Mouse (Mus musculus) myocyte (in vitro differentiated cells): ENCODE data around the gene Inha. TPM values are rescaled to one million over a fixed set of nuclear protein-coding genes. Genes with fewer than 3 reads are reported as not detected.

ENCODE experiments used
- H3K27me3 ChIP-seq: one replicate; pipeline ENCODE4 v1.6.1; 2011; ENCODE audit not compliant: control insufficient read depth, insufficient read depth, insufficient read length
- H3K36me3 ChIP-seq: one replicate; pipeline ENCODE4 v1.6.1; 2011; ENCODE audit not compliant: control insufficient read depth, insufficient read depth
- H3K4me2 ChIP-seq: one replicate; pipeline ENCODE4 v1.6.1; 2011; ENCODE audit warnings: low read depth, control low read depth
- H3K4me3 ChIP-seq: one replicate; pipeline ENCODE4 v1.5.1; 2011; ENCODE audit warnings: mild to moderate bottlenecking, control low read depth, moderate library complexity
- H3K79me2 ChIP-seq: one replicate; pipeline ENCODE4 v1.6.1; 2011; ENCODE audit not compliant: control insufficient read depth, insufficient read depth
- H3ac ChIP-seq: one replicate; pipeline ENCODE4 v1.6.1; 2011; ENCODE audit not compliant: control insufficient read depth, insufficient read length
- CEBPB ChIP-seq: IDR thresholded peaks from 2 replicates; pipeline ENCODE4 v1.6.1; 2011; ENCODE audit warnings: mild to moderate bottlenecking, moderate library complexity; ENCODE audit not compliant: poor library complexity, insufficient read depth, severe bottlenecking
- E2F4 ChIP-seq: IDR thresholded peaks from one replicate; pipeline ENCODE4 v1.6.1; 2011; ENCODE audit warnings: mild to moderate bottlenecking, control low read depth, moderate library complexity; ENCODE audit not compliant: insufficient read depth
- MAX ChIP-seq: IDR thresholded peaks from one replicate; pipeline ENCODE4 v1.6.1; 2011; ENCODE audit warnings: low read depth, mild to moderate bottlenecking, control low read depth
- MYOD1 ChIP-seq, 3 experiments: IDR thresholded peaks; one replicate each; pipeline ENCODE4 v1.6.1; 2011; ENCODE audit warnings: control low read depth in 2 of 3, low read depth in 2 of 3, mild to moderate bottlenecking in 2 of 3, moderate library complexity in 1 of 3; ENCODE audit not compliant: insufficient read length in 2 of 3, control insufficient read depth in 1 of 3
- MYOG ChIP-seq, 3 experiments: IDR thresholded peaks; one replicate each; pipeline ENCODE4 v1.6.1; 2011; ENCODE audit warnings: control low read depth in 2 of 3, low read depth in 2 of 3, mild to moderate bottlenecking in 2 of 3; ENCODE audit not compliant: insufficient read length in 2 of 3, control insufficient read depth in 1 of 3, insufficient read depth in 1 of 3
- POLR2A ChIP-seq: IDR thresholded peaks from one replicate; pipeline ENCODE4 v1.6.1; 2011; ENCODE audit warnings: low read depth, mild to moderate bottlenecking, control low read depth, moderate library complexity; ENCODE audit not compliant: insufficient read length
- POLR2AphosphoS2 ChIP-seq: IDR thresholded peaks from one replicate; pipeline ENCODE4 v1.6.1; 2011; ENCODE audit warnings: low read depth, control low read depth; ENCODE audit not compliant: insufficient read length
- REST ChIP-seq: IDR thresholded peaks from one replicate; pipeline ENCODE4 v1.6.1; 2011; ENCODE audit warnings: mild to moderate bottlenecking, control low read depth, moderate library complexity; ENCODE audit not compliant: insufficient read depth, insufficient read length
- SRF ChIP-seq: IDR thresholded peaks from one replicate; pipeline ENCODE4 v1.6.1; 2011; ENCODE audit warnings: low read depth; ENCODE audit not compliant: control insufficient read depth, insufficient read length
- TCF12 ChIP-seq: IDR thresholded peaks from one replicate; pipeline ENCODE4 v1.6.1; 2011; ENCODE audit warnings: mild to moderate bottlenecking, control low read depth; ENCODE audit not compliant: poor library complexity, insufficient read depth, severe bottlenecking
- TCF3 ChIP-seq: IDR thresholded peaks from one replicate; pipeline ENCODE4 v1.6.1; 2011; ENCODE audit warnings: low read depth, control low read depth; ENCODE audit not compliant: insufficient read length
- USF1 ChIP-seq: IDR thresholded peaks from one replicate; pipeline ENCODE4 v1.6.1; 2011; ENCODE audit warnings: low read depth, mild to moderate bottlenecking, control low read depth, moderate library complexity
- polyA plus RNA-seq: library from polyadenylated mRNA; unstranded; fragments of >200 nt; fragmentation: generic; extraction: Trizol; gene quantifications from one replicate; pipeline ENCODE4 v1.2.1, GENCODE M21; 2012; ENCODE audit warnings: missing spikeins

The Inha gene
- polyA plus RNA-seq, result 4.7 TPM

DNA sequence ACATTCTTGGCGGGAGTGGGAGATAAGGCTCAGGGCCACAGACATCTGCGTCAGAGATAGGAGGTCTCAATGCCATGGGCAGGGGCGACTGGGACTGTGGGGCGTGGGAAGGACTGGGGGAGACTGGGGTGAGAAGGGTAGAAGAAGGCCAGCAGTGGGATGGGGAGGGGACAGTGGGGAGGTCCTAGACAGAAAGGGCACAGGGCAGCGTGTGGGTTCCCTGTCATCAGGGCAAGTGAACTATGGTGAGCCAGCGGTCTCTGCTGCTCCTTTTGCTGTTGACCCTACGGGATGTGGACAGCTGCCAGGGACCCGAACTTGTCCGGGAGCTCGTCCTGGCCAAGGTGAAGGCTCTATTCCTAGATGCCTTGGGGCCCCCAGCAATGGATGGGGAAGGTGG lies at the start of gene Inha:
TSS of gene Inha (plus strand) at position 72 of the 400 bp plus-strand sequence.
- peak within 1 kb of the TSS; percentile 76 for H3K4me2 ChIP-seq
- H3ac ChIP-seq, result peak within 1 kb of the TSS; percentile 95
- H3K36me3 ChIP-seq, result no peaks in the 10 kb centered on the region
- H3K79me2 ChIP-seq, result no peaks in the 10 kb centered on the region
- peaks cover 5% of the 10 kb centered on the region for H3K27me3 ChIP-seq
- peak within 1 kb of the TSS; percentile 39 for H3K4me3 ChIP-seq
- TF ChIP-seq POLR2A, result no peak
- no peak for TF ChIP-seq CEBPB
- no peak for TF ChIP-seq MAX
- no peak for TF ChIP-seq MYOG (IDR thresholded peaks at IDR 0.05; ENCODE audit: control insufficient read depth in 1 of 3, insufficient read depth in 1 of 3, insufficient read length in 2 of 3, low read depth in 2 of 3)
- no peak for TF ChIP-seq POLR2AphosphoS2
- TF ChIP-seq MYOD1 (IDR thresholded peaks at IDR 0.05; ENCODE audit: control insufficient read depth in 1 of 3, insufficient read length in 2 of 3, low read depth in 2 of 3), result no peak

DNA sequence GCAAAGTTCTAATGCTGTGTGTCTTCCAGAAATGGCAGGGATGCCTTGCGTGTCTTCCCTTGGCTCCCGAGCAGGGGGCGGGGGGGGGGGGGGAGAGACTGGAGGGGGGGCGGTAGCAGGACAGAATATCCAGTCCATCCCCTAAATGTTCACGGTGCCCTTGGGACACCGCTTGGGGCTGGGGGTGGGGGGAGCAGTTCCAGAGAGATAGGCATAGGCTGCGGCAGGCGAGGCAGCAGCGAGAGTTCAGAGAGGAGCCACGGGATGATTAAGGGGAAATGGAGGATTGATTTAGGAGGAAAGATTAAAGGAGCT lies 49.2 kb upstream of the Inha start:
- Histone ChIP-seq H3ac (no peak overlapping the region), H3K79me2 (no peaks in the 10 kb centered on the region), H3K27me3 (no peaks in the 10 kb centered on the region), H3K36me3 (no peaks in the 10 kb centered on the region), H3K4me3 (peak overlapping the region; percentile 12), H3K4me2 (peak overlapping the region; percentile 64)
- TF ChIP-seq TCF12 (no peak), MYOG (IDR thresholded peaks at IDR 0.05; ENCODE audit: control insufficient read depth in 1 of 3, insufficient read depth in 1 of 3, insufficient read length in 2 of 3, low read depth in 2 of 3) (no peak), TCF3 (no peak), MAX (no peak), REST (no peak), E2F4 (no peak), SRF (no peak), POLR2A (no peak), CEBPB (no peak)

DNA sequence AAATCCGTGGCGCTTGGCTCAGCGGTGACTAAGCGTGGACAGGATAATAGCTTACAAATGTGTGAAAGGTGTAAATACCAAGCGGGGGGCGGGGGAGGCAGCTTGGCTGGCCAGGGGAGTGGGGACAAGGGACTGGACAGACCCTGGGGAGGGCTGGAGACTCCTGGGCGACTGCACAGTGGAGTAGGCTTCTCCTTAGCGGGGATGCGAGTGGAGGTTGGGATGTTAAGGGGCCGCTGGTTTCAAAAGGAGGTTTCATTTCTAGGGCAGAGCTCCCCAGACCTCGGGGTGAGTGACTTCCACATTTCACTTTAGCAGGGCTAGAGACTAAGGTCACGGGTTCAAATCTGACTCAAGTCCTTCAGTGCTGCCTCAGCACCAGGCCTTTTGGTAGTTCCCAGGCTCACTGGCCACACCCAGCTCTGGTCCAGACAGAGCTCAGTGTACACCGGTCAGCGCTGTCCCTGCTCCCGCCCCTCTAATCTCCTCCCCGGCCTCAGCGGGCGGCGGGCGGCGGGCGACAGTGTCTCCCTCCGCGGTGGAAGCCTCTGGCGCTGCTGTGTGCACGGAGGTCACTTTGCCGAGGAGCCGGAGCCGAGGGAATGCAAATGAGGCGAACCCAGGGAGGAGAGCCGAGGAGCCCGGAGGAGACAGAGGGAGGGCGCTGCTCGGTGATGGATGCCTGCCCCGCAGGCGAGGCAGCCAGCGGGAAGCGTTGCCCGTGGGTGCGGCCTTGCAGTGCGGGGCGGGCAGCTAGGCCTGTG lies 48.7 kb upstream of the Inha start:
- Histone ChIP-seq H3K27me3 (no peaks in the 10 kb centered on the region), H3ac (no peak overlapping the region), H3K4me2 (peak overlapping the region; percentile 64), H3K36me3 (no peaks in the 10 kb centered on the region), H3K79me2 (no peaks in the 10 kb centered on the region), H3K4me3 (peak overlapping the region; percentile 12)
- TF ChIP-seq TCF12 (no peak), POLR2A (peak; percentile 21), MAX (no peak)

DNA sequence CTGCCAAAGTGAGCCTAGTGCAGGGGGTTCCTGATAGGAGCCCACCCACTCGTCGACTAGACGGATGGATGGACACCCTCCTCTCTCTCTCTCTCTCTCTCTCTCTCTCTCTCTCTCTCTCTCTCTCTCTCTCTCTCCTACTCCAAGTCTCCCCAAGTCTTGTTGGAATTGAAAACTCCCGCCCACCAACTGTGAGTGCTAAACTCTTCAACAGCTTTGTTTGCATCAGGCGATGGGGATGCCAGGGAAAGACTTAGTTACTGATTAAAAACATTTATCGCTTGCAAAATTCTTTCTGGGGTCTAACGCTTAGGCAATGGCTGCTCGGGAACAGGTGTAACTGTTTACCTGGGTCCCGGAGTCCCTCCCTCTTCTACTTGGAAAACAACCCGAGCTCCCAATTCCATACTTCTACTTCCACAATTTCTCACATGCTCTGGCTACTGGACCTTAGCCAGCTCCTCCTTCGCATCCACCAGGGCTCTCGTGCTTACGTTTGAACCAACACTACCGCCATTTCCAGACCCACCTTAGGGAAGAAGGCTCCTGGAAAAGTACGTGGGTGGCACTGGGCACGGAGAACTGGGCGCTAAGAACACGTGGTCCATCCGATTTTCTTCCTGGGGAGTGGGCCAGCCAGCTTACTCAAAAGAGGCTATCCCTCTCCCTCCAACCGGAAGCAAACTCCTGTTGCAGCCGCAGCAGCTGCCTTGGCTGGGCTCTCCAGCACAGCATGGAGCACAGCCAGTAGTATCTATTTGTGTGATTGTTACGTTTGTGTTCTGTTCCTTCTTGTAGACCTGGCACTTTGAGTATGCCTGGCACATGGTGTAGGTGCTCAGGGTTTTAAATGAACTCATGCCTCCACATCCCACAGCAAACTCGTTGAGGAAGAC lies 47.8 kb upstream of the Inha start:
- TF ChIP-seq POLR2AphosphoS2, result no peak
- Histone ChIP-seq H3ac (no peak overlapping the region), H3K36me3 (no peaks in the 10 kb centered on the region), H3K4me3 (peak overlapping the region; percentile 12), H3K79me2 (no peaks in the 10 kb centered on the region), H3K4me2 (peak overlapping the region; percentile 64), H3K27me3 (no peaks in the 10 kb centered on the region)

DNA sequence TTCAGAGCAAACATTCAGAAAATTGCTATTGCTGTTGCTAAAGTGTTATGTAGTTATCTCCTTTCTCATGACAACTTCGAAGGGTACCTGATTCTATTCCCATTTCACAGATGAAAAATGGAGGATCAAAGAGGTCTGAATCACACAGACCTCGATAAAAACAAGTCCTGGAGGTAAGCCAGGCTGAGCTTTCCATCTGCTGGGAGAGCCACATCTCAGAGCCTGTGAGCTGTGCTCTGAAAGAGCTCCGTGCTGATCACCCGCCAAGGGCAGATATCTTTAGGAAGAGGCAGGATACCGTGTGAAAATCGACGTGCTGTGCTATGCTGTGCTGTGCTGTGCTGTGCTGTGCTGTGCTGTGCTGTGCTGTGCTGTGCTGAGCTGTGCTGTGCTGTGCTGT lies 46.6 kb upstream of the Inha start:
- Histone ChIP-seq H3ac (no peak overlapping the region), H3K36me3 (no peaks in the 10 kb centered on the region), H3K4me2 (no peak overlapping the region), H3K27me3 (no peaks in the 10 kb centered on the region), H3K79me2 (no peaks in the 10 kb centered on the region), H3K4me3 (no peak overlapping the region)
- TF ChIP-seq CEBPB (no peak), POLR2A (no peak), SRF (no peak), MYOG (IDR thresholded peaks at IDR 0.05; ENCODE audit: control insufficient read depth in 1 of 3, insufficient read depth in 1 of 3, insufficient read length in 2 of 3, low read depth in 2 of 3) (no peak), POLR2AphosphoS2 (no peak), USF1 (no peak), MAX (no peak)
